Mouse (Mus musculus): ENCODE results near the gene Zfp185. TPM values are rescaled to one million over a fixed set of nuclear protein-coding genes. Genes with fewer than 3 reads are reported as not detected.
A peak's percentile ranks its signal among the peaks of the same experiment; 100 is the strongest.

The Zfp185 gene
- polyA plus RNA-seq (2015; fragmentation: Nextera tagmentation; extraction: Ambion mirVana), result 3.3 and 3.6 TPM in 2 replicates

DNA sequence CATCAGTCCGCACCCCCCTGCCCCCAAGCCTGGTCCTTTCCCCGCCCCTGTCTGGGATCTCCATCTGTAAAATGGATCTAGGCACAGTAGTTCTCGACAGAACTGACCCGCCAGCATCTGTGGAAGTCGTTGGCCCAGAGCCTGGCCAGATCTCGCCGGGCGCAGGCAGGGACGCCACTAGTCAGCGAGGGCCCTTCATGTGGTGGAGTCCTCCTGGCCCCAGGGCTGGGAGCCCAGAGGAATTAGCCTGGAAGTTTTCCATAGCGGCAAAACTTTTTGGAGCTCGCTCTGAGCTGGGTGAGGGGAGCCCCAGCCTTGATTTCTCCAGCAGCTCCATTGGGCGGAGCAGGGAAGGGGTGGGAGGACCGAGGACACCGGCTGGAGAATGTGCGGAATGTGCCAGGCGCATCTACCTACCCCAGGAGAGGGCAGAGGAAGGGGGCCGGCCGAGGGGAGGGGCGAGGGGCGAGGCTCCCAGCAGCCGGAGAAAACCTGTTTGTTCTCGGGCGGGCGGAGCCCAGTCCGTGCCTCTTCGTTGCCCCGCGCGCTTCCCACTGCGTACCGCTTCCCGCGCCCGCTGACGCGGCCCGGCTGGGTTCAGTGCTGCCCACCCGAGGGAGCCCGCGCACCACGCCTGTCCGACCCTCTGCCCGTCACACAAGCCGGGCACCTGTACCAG, at the start of gene Zfp185:
Zfp185 (plus strand) TSS at position 499 of the 679 bp plus-strand sequence.
- H3K27me3 ChIP-seq (ENCODE audit: control insufficient read depth, insufficient read depth, low read length), result peaks cover 5% of the 10 kb centered on the region; the same call in 1 of the 2 replicates
- 18% methylated on average over 28 of the region's 45 CpGs for WGBS
- peak; percentile 61 for ATAC-seq (replicated peaks; ENCODE audit: extremely low read depth, insufficient read depth, low FRiP score)
- H3K4me3 ChIP-seq (ENCODE audit: low read length), result peak within 1 kb of the TSS; percentile 54
- H3K4me1 ChIP-seq (ENCODE audit: control insufficient read depth, insufficient read depth, low read length), result no peaks in the 10 kb centered on the region
- H3K4me2 ChIP-seq (ENCODE audit: low read depth, low read length), result peak within 1 kb of the TSS; percentile 75
- peak within 1 kb of the TSS; percentile 30 for H3K9ac ChIP-seq (ENCODE audit: low read length)
- no peak within 1 kb of the TSS for H3K27ac ChIP-seq (ENCODE audit: low read length)
- H3K36me3 ChIP-seq (ENCODE audit: control insufficient read depth, insufficient read depth), result no peaks in the 10 kb centered on the region
- no peaks in the 10 kb centered on the region for H3K9me3 ChIP-seq (replicated peaks; ENCODE audit: control insufficient read depth, low read length)

DNA sequence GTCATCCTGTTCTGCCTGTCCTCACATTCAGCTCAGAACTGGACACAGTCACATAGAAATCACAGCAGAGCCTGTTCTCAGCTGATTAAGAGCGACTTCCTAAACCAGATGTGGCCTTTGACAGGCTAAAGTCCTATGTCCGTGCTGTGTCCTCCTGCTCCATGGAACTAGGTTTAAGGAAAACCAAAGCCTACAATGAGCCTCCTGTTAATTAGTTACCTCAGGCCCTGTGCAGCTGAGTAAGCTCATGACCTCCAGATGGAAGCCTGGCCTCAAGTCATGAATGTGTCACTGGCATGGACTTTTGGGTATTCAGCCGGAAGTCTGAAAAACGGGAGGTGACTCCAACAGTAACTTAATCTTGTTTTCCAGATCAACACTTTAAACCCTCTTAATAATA, 33.7 kb upstream of the Zfp185 start:
- peaks cover 2% of the 10 kb centered on the region; the same call in 1 of the 2 replicates for H3K36me3 ChIP-seq (ENCODE audit: control insufficient read depth, insufficient read depth)
- H3K4me1 ChIP-seq (ENCODE audit: control insufficient read depth, insufficient read depth, low read length), result no peaks in the 10 kb centered on the region
- H3K9me3 ChIP-seq (replicated peaks; ENCODE audit: control insufficient read depth, low read length), result no peaks in the 10 kb centered on the region
- no peak overlapping the region for H3K9ac ChIP-seq (ENCODE audit: low read length)
- H3K27me3 ChIP-seq (ENCODE audit: control insufficient read depth, insufficient read depth, low read length), result no peaks in the 10 kb centered on the region
- no peak overlapping the region for H3K4me2 ChIP-seq (ENCODE audit: low read depth, low read length)
- no peak overlapping the region for H3K27ac ChIP-seq (ENCODE audit: low read length)
- WGBS, result 64% methylated on average over 4 of the region's 4 CpGs
- H3K4me3 ChIP-seq (ENCODE audit: low read length), result no peak overlapping the region
- no peak for ATAC-seq (replicated peaks; ENCODE audit: extremely low read depth, insufficient read depth, low FRiP score)

- Histone ChIP-seq H3K36me3 (ENCODE audit: control insufficient read depth, insufficient read depth) (peaks cover 2% of the 10 kb centered on the region; the same call in 1 of the 2 replicates), H3K4me3 (ENCODE audit: low read length) (no peak overlapping the region), H3K9me3 (replicated peaks; ENCODE audit: control insufficient read depth, low read length) (no peaks in the 10 kb centered on the region), H3K4me2 (ENCODE audit: low read depth, low read length) (no peak overlapping the region), H3K27me3 (ENCODE audit: control insufficient read depth, insufficient read depth, low read length) (no peaks in the 10 kb centered on the region; the same call in 1 of the 2 replicates), H3K9ac (ENCODE audit: low read length) (no peak overlapping the region), H3K27ac (ENCODE audit: low read length) (no peak overlapping the region), H3K4me1 (ENCODE audit: control insufficient read depth, insufficient read depth, low read length) (no peaks in the 10 kb centered on the region)
- WGBS, result 83% methylated on average over 4 of the region's 4 CpGs
- no peak for ATAC-seq (replicated peaks; ENCODE audit: extremely low read depth, insufficient read depth, low FRiP score)
These were observed 30.7 kb upstream of the Zfp185 start for GRCm38 (mm10) chrX:72956486-72956885.

DNA sequence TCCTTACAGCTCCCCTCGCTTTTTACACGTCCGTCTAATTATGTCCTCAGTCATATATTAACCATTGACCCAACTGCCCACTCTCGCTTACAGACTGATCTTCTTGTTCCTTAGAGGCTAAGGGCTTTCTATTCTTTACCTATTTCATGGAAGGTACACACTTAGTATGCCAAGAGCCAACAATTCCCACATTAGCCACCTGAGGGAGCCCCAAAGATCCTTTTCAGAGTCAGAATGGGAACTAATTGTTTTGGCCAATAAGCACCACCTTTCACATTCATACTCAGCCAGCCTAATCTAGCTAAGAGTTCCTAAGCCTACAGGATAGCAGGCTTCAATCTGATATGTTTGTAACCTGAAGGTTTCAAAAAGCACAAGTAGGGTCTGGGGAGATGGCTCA, 26.7 kb upstream of the Zfp185 start:
- no peak overlapping the region for H3K27ac ChIP-seq (ENCODE audit: low read length)
- WGBS, result 81% methylated on average over 4 of the region's 4 CpGs
- no peak for ATAC-seq (replicated peaks; ENCODE audit: extremely low read depth, insufficient read depth, low FRiP score)

GRCm38 (mm10) chrX:72961511-72961910, 25.6 kb upstream of the Zfp185 start:
- H3K27ac ChIP-seq (ENCODE audit: low read length), result no peak overlapping the region
- no peak overlapping the region for H3K9ac ChIP-seq (ENCODE audit: low read length)
- no peak overlapping the region for H3K4me3 ChIP-seq (ENCODE audit: low read length)
- no peak for ATAC-seq (replicated peaks; ENCODE audit: extremely low read depth, insufficient read depth, low FRiP score)
- H3K4me2 ChIP-seq (ENCODE audit: low read depth, low read length), result no peak overlapping the region
- 73% methylated on average over 3 of the region's 3 CpGs for WGBS
- H3K27me3 ChIP-seq (ENCODE audit: control insufficient read depth, insufficient read depth, low read length), result no peaks in the 10 kb centered on the region; the same call in 1 of the 2 replicates
- no peaks in the 10 kb centered on the region for H3K9me3 ChIP-seq (replicated peaks; ENCODE audit: control insufficient read depth, low read length)
- no peaks in the 10 kb centered on the region for H3K4me1 ChIP-seq (ENCODE audit: control insufficient read depth, insufficient read depth, low read length)
- H3K36me3 ChIP-seq (ENCODE audit: control insufficient read depth, insufficient read depth), result peaks cover 2% of the 10 kb centered on the region; the same call in 1 of the 2 replicates

More for the DNA sequence above, 26.7 kb upstream of the Zfp185 start:
- Histone ChIP-seq H3K4me1 (ENCODE audit: control insufficient read depth, insufficient read depth, low read length) (no peaks in the 10 kb centered on the region), H3K9ac (ENCODE audit: low read length) (no peak overlapping the region), H3K4me3 (ENCODE audit: low read length) (no peak overlapping the region), H3K4me2 (ENCODE audit: low read depth, low read length) (no peak overlapping the region), H3K27me3 (ENCODE audit: control insufficient read depth, insufficient read depth, low read length) (no peaks in the 10 kb centered on the region; the same call in 1 of the 2 replicates), H3K9me3 (replicated peaks; ENCODE audit: control insufficient read depth, low read length) (no peaks in the 10 kb centered on the region), H3K36me3 (ENCODE audit: control insufficient read depth, insufficient read depth) (peaks cover 2% of the 10 kb centered on the region; the same call in 1 of the 2 replicates)

DNA sequence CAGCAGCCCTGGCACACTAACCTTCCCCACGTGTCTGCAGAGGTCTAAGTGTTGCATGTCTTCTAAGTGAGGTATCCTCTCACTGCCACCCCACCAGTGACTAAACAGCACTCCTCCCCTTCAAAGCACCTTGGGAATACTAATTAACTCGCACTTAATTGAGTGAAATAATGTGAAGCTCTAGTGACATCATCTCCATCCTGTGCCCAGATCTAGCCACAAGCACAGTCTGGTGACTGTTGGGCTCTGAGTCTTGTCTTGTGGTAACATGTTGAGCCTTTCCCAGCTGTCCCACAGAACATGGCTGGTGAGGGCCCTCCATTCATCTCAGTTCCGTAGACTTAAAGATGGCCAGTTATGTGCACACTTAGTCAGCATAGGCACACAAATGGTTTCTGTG, 24.4 kb upstream of the Zfp185 start:
- WGBS, result 67% methylated on average over 3 of the region's 3 CpGs
- no peaks in the 10 kb centered on the region for H3K9me3 ChIP-seq (replicated peaks; ENCODE audit: control insufficient read depth, low read length)
- H3K27me3 ChIP-seq (ENCODE audit: control insufficient read depth, insufficient read depth, low read length), result no peaks in the 10 kb centered on the region; the same call in 1 of the 2 replicates
- no peak overlapping the region for H3K9ac ChIP-seq (ENCODE audit: low read length)
- ATAC-seq (replicated peaks; ENCODE audit: extremely low read depth, insufficient read depth, low FRiP score), result no peak
- H3K4me3 ChIP-seq (ENCODE audit: low read length), result no peak overlapping the region
- H3K27ac ChIP-seq (ENCODE audit: low read length), result no peak overlapping the region
- H3K4me2 ChIP-seq (ENCODE audit: low read depth, low read length), result no peak overlapping the region
- H3K36me3 ChIP-seq (ENCODE audit: control insufficient read depth, insufficient read depth), result no peaks in the 10 kb centered on the region
- no peaks in the 10 kb centered on the region for H3K4me1 ChIP-seq (ENCODE audit: control insufficient read depth, insufficient read depth, low read length)

DNA sequence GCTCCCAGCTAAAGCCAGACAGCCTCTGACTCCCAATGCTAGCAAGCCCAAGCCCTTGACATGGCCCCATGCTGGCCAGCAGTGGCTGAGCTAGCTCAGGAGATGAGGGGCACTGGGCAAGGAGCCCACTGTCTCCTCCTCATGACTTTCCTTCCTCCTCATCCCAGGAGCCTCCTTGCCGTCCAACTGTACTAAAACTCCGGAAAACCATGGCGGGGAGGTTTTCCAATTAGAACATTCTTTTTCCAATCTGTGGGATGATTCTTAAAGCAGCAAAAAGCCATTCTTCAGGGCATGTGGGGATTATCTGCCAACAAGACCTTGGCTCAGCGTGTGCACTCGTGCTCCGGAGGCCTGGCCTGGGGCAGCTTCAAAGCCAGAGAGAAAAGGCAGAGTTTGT, 4.3 kb upstream of the Zfp185 start:
- Histone ChIP-seq H3K9me3 (replicated peaks; ENCODE audit: control insufficient read depth, low read length) (no peaks in the 10 kb centered on the region), H3K27me3 (ENCODE audit: control insufficient read depth, insufficient read depth, low read length) (no peaks in the 10 kb centered on the region; the same call in 1 of the 2 replicates), H3K4me3 (ENCODE audit: low read length) (no peak overlapping the region), H3K36me3 (ENCODE audit: control insufficient read depth, insufficient read depth) (no peaks in the 10 kb centered on the region), H3K4me2 (ENCODE audit: low read depth, low read length) (no peak overlapping the region), H3K4me1 (ENCODE audit: control insufficient read depth, insufficient read depth, low read length) (no peaks in the 10 kb centered on the region), H3K27ac (ENCODE audit: low read length) (no peak overlapping the region), H3K9ac (ENCODE audit: low read length) (no peak overlapping the region)
- no peak for ATAC-seq (replicated peaks; ENCODE audit: extremely low read depth, insufficient read depth, low FRiP score)
- WGBS, result 59% methylated on average over 6 of the region's 6 CpGs

- no peak overlapping the region for H3K4me2 ChIP-seq (ENCODE audit: low read depth, low read length)
- 62% methylated on average over 2 of the region's 2 CpGs for WGBS
- H3K36me3 ChIP-seq (ENCODE audit: control insufficient read depth, insufficient read depth), result no peaks in the 10 kb centered on the region
- no peak overlapping the region for H3K4me3 ChIP-seq (ENCODE audit: low read length)
- ATAC-seq (replicated peaks; ENCODE audit: extremely low read depth, insufficient read depth, low FRiP score), result no peak
- H3K4me1 ChIP-seq (ENCODE audit: control insufficient read depth, insufficient read depth, low read length), result no peaks in the 10 kb centered on the region
- H3K9ac ChIP-seq (ENCODE audit: low read length), result no peak overlapping the region
- H3K27ac ChIP-seq (ENCODE audit: low read length), result no peak overlapping the region
- peaks cover 5% of the 10 kb centered on the region; the same call in 1 of the 2 replicates for H3K27me3 ChIP-seq (ENCODE audit: control insufficient read depth, insufficient read depth, low read length)
- H3K9me3 ChIP-seq (replicated peaks; ENCODE audit: control insufficient read depth, low read length), result no peaks in the 10 kb centered on the region
These were observed 1.5 kb upstream of the Zfp185 start for GRCm38 (mm10) chrX:72985607-72986006.

DNA sequence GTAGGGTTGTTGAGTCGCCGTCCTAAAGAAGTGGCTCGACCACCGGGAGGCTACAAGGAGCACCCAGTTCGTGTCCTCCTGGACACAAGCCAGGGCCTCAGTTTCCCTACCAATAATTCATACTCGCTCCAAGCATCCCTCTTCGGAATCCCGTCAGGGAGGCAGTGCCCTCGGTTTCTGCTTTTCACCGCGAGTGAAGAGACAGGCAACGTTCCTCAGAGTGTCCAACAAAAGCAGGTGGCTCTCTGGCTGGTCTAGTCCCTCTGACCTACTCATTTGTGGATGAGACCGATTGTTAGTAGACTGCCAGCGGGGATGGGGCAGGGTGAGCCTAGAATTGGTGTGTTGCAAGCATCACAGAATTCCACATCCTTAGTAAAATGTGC, 374 bp downstream of the Zfp185 start:
- ATAC-seq (replicated peaks; ENCODE audit: extremely low read depth, insufficient read depth, low FRiP score), result no peak
- Histone ChIP-seq H3K9ac (ENCODE audit: low read length) (peak overlapping the region; percentile 30), H3K4me1 (ENCODE audit: control insufficient read depth, insufficient read depth, low read length) (no peaks in the 10 kb centered on the region), H3K36me3 (ENCODE audit: control insufficient read depth, insufficient read depth) (no peaks in the 10 kb centered on the region), H3K27me3 (ENCODE audit: control insufficient read depth, insufficient read depth, low read length) (peaks cover 5% of the 10 kb centered on the region; the same call in 1 of the 2 replicates), H3K9me3 (replicated peaks; ENCODE audit: control insufficient read depth, low read length) (no peaks in the 10 kb centered on the region), H3K4me3 (ENCODE audit: low read length) (peak overlapping the region; percentile 54), H3K27ac (ENCODE audit: low read length) (no peak overlapping the region), H3K4me2 (ENCODE audit: low read depth, low read length) (peak overlapping the region; percentile 75)
- 24% methylated on average over 12 of the region's 14 CpGs for WGBS
